Mouse (Mus musculus): ENCODE results near the gene Gm42421. TPM values are rescaled to one million over a fixed set of nuclear protein-coding genes. Genes with fewer than 3 reads are reported as not detected.
A peak's percentile ranks its signal among the peaks of the same experiment; 100 is the strongest.

The Gm42421 gene
- polyA plus RNA-seq, 1 experiment from 2014 or later: not detected

DNA sequence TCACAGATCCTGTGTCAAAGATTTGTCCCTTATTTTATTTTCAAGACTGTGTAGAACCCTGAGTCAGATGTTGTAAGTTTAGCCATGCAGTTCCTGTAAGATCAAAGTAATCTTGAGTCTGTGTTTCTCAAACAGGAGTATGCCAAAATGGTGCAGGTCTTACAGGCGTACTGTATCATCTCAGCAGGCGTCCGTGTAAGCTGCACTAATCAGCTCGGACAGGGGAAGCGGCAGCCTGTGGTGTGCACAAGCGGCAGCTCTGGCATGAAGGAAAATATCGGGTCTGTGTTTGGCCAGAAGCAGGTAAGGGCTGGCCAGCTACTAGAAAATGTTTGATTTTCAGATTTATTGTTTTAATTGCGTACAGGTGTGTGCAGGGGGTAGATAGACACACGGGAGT is 11.8 kb upstream of the Gm42421 start:
- Histone ChIP-seq H3K4me3 (replicated peaks) (no peak overlapping the region), H3K9me3 (replicated peaks) (no peaks in the 10 kb centered on the region), H3K36me3 (peaks cover 68% of the 10 kb centered on the region), H3K4me2 (no peak overlapping the region), H3K27me3 (no peaks in the 10 kb centered on the region), H3K4me1 (replicated peaks) (peaks cover 10% of the 10 kb centered on the region), H3K9ac (no peak overlapping the region), H3K27ac (no peak overlapping the region)
- no peak for ATAC-seq (ENCODE audit: low read depth)
- no peak for DNase-seq
- WGBS (ENCODE audit: insufficient replicate concordance): 89% methylated on average over 9 of the region's 9 CpGs

DNA sequence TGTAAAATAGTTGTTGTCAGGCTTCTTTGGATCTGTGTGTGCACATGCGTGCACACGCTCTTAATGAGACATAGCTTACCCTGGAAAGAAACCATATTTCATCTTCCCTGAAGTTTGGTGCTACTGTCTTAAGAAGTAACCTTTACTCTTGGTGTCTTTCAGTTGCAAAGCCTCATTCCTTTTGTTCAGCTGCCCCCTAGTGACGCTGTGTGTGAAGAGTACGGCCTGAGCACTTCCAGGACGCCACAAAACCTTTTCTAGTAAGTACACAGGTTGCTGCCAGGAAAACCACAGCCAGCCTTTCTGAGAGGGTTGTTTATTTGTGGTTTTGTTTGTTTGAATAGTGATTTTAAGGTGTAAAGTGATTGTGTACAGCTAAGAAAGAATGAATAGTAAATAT is 10.6 kb upstream of the Gm42421 start:
- Histone ChIP-seq H3K4me1 (replicated peaks) (0 out of 2 replicates have a peak, but pooled peaks cover 2% of the 10 kb centered on the region), H3K4me3 (replicated peaks) (no peak overlapping the region), H3K27me3 (no peaks in the 10 kb centered on the region), H3K36me3 (peaks cover 76% of the 10 kb centered on the region), H3K4me2 (no peak overlapping the region), H3K9me3 (replicated peaks) (no peaks in the 10 kb centered on the region), H3K9ac (no peak overlapping the region), H3K27ac (no peak overlapping the region)
- 64% methylated on average over 5 of the region's 5 CpGs for WGBS (ENCODE audit: insufficient replicate concordance)
- ATAC-seq (ENCODE audit: low read depth) (no peak), DNase-seq (peak; percentile 54)

DNA sequence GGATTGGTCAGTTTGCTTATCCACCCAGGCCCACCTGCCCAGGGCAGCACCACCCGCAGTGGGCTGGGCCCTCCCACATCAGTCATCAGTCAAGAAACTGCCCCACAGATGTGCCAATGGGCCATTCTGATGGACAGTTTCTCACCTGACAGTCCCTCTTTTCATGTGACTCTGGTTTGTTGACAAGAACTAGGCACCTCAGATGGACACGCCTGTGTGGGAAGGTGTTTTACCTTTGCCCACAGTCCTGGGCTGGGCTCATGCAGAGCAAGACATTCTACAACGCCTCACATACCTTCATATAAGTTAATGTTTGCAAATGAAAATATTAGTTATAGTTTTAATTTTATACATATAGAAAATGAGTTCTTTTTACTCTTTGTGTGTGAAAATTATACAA is 9.9 kb upstream of the Gm42421 start:
- Histone ChIP-seq H3K9ac (no peak overlapping the region), H3K27me3 (no peaks in the 10 kb centered on the region), H3K4me1 (replicated peaks) (no peaks in the 10 kb centered on the region), H3K9me3 (replicated peaks) (no peaks in the 10 kb centered on the region), H3K4me3 (replicated peaks) (no peak overlapping the region), H3K27ac (no peak overlapping the region), H3K36me3 (peaks cover 81% of the 10 kb centered on the region), H3K4me2 (no peak overlapping the region)
- WGBS (ENCODE audit: insufficient replicate concordance): 87% methylated on average over 3 of the region's 3 CpGs
- no peak for DNase-seq
- no peak for ATAC-seq (ENCODE audit: low read depth)

DNA sequence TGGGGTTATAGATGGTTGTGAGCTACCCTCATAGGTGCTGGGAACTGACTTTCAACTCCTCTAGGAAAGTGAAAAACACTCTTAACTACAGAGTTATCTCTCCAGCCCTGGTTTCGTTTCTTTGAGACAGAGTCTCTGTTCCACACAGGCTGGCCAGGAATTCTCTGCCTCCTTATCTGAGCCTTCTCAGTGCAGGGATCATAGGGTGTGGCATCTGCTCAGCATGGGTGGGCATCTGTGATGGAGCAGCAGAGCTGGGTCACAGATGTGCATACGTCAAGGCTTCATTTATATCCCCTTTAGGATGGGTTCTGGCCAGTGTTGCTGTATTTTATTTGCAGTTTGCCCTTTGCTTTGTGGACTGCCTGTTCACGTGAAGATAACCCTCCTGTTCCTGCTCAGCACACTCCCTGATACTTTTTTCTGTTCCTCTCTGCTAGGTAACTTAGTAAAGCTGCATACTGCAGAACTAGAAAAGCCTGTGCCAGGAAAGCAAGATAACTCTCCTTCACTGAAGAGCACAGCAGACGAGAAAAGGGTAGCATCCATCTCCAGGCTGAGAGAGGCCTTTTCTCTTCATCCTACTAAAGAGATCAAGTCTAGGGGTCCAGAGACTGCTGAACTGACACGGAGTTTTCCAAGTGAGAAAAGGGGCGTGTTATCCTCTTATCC is 3.1 kb upstream of the Gm42421 start:
- H3K4me3 ChIP-seq (replicated peaks): peak overlapping the region; percentile 12; the same call in 1 of the 2 replicates
- no peaks in the 10 kb centered on the region for H3K9me3 ChIP-seq (replicated peaks)
- peaks cover 28% of the 10 kb centered on the region for H3K4me1 ChIP-seq (replicated peaks)
- H3K27me3 ChIP-seq: no peaks in the 10 kb centered on the region
- peaks cover 88% of the 10 kb centered on the region for H3K36me3 ChIP-seq
- 42% methylated on average over 6 of the region's 6 CpGs for WGBS (ENCODE audit: insufficient replicate concordance)
- H3K4me2 ChIP-seq: peak overlapping the region; percentile 51
- peak; percentile 100 for ATAC-seq (ENCODE audit: low read depth)
- DNase-seq: peak; percentile 74
- H3K27ac ChIP-seq: peak overlapping the region; percentile 91
- peak overlapping the region; percentile 55 for H3K9ac ChIP-seq

DNA sequence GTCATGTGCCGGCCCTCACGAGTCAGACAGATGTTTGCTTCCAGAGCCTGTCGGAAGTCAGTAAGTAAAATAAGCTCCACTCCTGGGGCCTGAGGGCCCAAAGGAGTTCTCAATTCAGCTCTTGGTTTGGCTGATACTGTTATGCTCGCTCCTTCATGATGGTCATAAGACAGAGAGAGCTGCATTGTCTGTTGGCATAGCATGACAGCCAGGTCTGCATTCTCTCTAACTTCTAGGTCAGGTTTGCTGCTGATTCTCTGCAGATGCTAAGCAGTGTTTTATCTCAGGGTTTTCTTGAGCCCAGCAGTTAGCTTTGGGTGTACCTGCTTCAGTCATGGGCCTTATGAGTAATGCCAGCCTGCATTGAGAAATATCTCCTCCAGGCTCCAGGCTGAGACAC is 1.3 kb downstream of the Gm42421 start:
- no peaks in the 10 kb centered on the region for H3K27me3 ChIP-seq
- ATAC-seq (ENCODE audit: low read depth) (no peak), DNase-seq (no peak)
- no peaks in the 10 kb centered on the region for H3K9me3 ChIP-seq (replicated peaks)
- 88% methylated on average over 4 of the region's 4 CpGs for WGBS (ENCODE audit: insufficient replicate concordance)
- H3K27ac ChIP-seq: no peak overlapping the region
- H3K4me1 ChIP-seq (replicated peaks): peaks cover 19% of the 10 kb centered on the region
- no peak overlapping the region for H3K9ac ChIP-seq
- H3K36me3 ChIP-seq: peaks cover 77% of the 10 kb centered on the region
- no peak overlapping the region for H3K4me2 ChIP-seq
- H3K4me3 ChIP-seq (replicated peaks): no peak overlapping the region

DNA sequence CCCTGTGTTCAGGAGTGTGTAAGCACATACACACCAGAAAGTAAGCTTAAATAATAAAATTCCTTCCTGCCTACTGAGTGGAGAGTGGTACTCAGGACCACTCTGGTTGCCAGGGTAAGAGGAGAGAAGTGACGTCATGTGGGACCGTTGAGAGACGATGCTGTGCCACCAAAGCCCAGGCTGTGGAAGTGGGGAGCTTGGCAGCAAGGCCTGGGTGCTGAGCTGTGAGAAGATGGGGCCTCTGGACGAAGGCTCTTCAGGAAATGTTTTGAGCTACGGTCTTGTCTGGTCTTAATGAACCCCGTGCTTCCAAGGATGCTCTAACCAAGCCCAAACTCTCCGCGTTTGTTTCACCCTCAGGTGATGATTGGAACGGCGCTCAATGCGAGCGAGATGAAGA is 2.7 kb downstream of the Gm42421 start:
- WGBS (ENCODE audit: insufficient replicate concordance): 91% methylated on average over 12 of the region's 12 CpGs
- Histone ChIP-seq H3K4me2 (no peak overlapping the region), H3K27me3 (no peaks in the 10 kb centered on the region), H3K9me3 (replicated peaks) (no peaks in the 10 kb centered on the region), H3K4me1 (replicated peaks) (peaks cover 5% of the 10 kb centered on the region), H3K36me3 (peaks cover 65% of the 10 kb centered on the region), H3K27ac (no peak overlapping the region), H3K9ac (no peak overlapping the region), H3K4me3 (replicated peaks) (no peak overlapping the region)
- ATAC-seq (ENCODE audit: low read depth) (no peak), DNase-seq (no peak)

DNA sequence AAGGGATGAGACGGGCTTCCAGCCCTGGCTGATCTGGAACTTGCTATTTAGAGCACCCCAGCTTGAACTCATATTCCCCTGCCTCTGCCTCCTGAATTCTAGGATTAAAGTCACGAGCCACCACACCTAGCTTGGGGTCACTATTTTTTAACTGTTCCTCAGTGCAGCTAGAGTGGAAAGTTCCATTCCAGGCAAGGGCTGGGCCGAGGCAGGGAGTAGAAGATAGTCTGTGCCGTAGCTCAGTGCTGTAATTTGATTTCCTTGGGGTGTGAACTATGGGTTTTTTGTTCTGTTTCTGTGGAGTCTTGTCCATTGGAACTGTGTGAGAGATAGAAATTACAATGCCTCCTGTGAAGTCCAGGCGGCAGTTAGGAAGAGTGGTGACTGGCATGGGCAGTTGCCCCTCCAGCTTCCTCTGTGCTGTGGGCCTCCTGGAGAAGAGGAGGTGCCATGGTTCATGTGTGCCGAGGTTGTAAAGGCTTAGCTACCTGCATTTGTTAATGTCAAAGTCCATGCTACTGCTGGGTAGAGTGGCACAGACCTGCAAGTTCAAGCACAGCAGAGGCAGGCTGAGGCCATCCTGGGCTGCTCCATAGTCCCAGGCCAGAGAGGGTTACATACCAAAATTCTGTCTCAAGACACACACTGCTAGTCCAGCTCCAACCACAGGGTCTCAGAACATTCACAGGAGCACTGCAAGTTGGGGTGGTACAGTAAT is 4.0 kb downstream of the Gm42421 start:
- WGBS (ENCODE audit: insufficient replicate concordance): 77% methylated on average over 6 of the region's 6 CpGs

DNA sequence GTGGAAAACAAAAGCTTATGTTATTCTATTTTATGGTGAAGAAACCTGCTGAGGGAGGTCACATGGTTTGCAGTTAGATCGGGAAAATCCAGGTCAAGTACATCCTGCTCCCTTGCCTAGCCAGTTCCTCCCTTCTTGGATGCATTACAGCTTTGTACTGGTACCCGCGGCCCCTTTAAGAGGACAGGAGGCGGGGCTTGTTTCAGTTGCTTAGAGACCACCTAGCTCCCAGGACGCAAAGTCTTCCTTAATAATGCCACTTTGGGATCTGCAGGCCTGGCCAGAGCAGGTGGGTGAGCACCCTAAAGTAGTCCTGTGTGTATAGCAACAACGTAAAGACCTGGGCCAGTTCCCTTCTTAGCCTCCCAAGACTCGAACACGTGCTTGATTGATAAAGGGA is 4.9 kb downstream of the Gm42421 start, which contains the start of gene Rsph10b:
TSS of gene Rsph10b (plus strand) at position 205 of the 400 bp plus-strand sequence.
- Histone ChIP-seq H3K27me3 (no peaks in the 10 kb centered on the region), H3K4me3 (replicated peaks) (no peak within 1 kb of the TSS), H3K9ac (no peak within 1 kb of the TSS), H3K9me3 (replicated peaks) (no peaks in the 10 kb centered on the region), H3K4me1 (replicated peaks) (peaks cover 7% of the 10 kb centered on the region), H3K4me2 (no peak within 1 kb of the TSS), H3K36me3 (peaks cover 45% of the 10 kb centered on the region), H3K27ac (no peak within 1 kb of the TSS)
- WGBS (ENCODE audit: insufficient replicate concordance): 42% methylated on average over 8 of the region's 8 CpGs
- ATAC-seq (ENCODE audit: low read depth): no peak
- DNase-seq: no peak

More for the DNA sequence above, 4.0 kb downstream of the Gm42421 start:
- Histone ChIP-seq H3K9me3 (replicated peaks) (no peaks in the 10 kb centered on the region), H3K9ac (no peak overlapping the region), H3K27ac (no peak overlapping the region), H3K27me3 (no peaks in the 10 kb centered on the region), H3K4me1 (replicated peaks) (peaks cover 5% of the 10 kb centered on the region), H3K4me3 (replicated peaks) (no peak overlapping the region), H3K4me2 (no peak overlapping the region), H3K36me3 (peaks cover 52% of the 10 kb centered on the region)
- no peak for ATAC-seq (ENCODE audit: low read depth)
- no peak for DNase-seq

DNA sequence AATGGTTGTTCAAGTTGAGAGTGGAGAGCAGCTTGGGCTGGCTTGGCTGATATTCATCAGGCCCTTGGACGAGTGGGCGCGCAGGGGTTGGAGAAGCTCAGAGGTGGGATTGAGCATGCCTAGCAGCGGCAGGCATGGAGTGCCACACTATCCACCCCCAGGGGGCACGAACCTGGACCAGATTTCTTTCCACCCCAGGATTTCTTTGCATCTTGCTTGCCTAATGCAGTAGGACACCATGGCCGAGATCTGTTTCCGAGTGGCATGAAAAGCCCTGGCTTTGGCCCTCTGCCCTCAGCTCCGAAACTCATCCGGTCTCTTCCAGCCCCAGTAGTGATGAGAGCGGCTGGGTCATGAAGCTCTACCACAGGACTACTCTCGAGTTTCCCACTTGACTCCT is 5.4 kb downstream of the Gm42421 start:
- no peak overlapping the region for H3K4me3 ChIP-seq (replicated peaks)
- peaks cover 7% of the 10 kb centered on the region for H3K4me1 ChIP-seq (replicated peaks)
- ATAC-seq (ENCODE audit: low read depth) (no peak), DNase-seq (no peak)
- no peak overlapping the region for H3K9ac ChIP-seq
- peaks cover 40% of the 10 kb centered on the region for H3K36me3 ChIP-seq
- H3K27me3 ChIP-seq: no peaks in the 10 kb centered on the region
- no peak overlapping the region for H3K4me2 ChIP-seq
- 83% methylated on average over 11 of the region's 11 CpGs for WGBS (ENCODE audit: insufficient replicate concordance)
- no peak overlapping the region for H3K27ac ChIP-seq
- no peaks in the 10 kb centered on the region for H3K9me3 ChIP-seq (replicated peaks)

DNA sequence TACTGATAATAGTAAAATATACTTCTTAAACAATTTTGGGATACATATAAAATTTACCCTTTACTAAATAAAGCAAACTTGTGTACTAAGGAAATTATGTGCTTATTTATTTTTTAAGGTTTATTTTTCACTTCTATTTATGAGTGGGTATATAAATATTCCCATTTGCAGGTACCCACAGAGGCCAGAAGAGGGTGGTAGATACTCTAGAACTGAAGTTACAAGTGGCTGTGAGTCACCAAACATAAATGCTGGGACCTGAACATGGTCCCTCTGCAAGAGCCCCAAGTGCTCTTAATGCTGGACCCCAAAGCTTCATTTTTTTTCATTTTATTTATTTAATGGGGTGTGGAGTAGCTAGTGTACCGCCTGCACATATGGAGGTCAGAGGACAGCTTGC is 5.9 kb downstream of the Gm42421 start:
- no peaks in the 10 kb centered on the region for H3K9me3 ChIP-seq (replicated peaks)
- no peak for DNase-seq
- H3K9ac ChIP-seq: no peak overlapping the region
- H3K27ac ChIP-seq: no peak overlapping the region
- H3K4me1 ChIP-seq (replicated peaks): peaks cover 7% of the 10 kb centered on the region
- no peak overlapping the region for H3K4me2 ChIP-seq
- WGBS (ENCODE audit: insufficient replicate concordance): 78% methylated on average over 1 of the region's 1 CpGs
- ATAC-seq (ENCODE audit: low read depth): no peak
- peaks cover 35% of the 10 kb centered on the region for H3K36me3 ChIP-seq
- H3K27me3 ChIP-seq: no peaks in the 10 kb centered on the region
- H3K4me3 ChIP-seq (replicated peaks): no peak overlapping the region

DNA sequence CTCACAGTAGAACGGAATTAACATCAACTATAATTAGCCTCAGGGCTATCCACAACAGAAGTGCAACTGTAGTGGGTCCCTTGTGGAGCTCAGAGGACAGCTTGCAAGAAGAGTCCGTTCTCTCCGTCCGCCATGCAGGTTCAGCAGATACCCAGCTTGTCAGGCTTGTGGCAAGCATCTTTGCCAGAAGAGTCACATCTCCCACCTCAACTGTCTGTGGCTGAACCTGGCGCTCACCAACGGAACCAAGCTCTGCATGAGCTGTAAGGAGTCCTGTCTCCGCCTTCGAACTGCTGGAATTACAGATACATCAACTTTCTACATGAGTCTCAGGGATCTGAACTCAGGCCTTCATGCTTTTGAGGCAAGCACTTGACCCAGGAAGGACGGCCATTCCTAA is 8.2 kb downstream of the Gm42421 start:
- 80% methylated on average over 9 of the region's 9 CpGs for WGBS (ENCODE audit: insufficient replicate concordance)
- no peak for DNase-seq
- peaks cover 7% of the 10 kb centered on the region for H3K4me1 ChIP-seq (replicated peaks)
- H3K4me2 ChIP-seq: no peak overlapping the region
- H3K9me3 ChIP-seq (replicated peaks): no peaks in the 10 kb centered on the region
- H3K27me3 ChIP-seq: no peaks in the 10 kb centered on the region
- no peak for ATAC-seq (ENCODE audit: low read depth)
- no peak overlapping the region for H3K4me3 ChIP-seq (replicated peaks)
- H3K36me3 ChIP-seq: peaks cover 13% of the 10 kb centered on the region
- H3K9ac ChIP-seq: no peak overlapping the region
- no peak overlapping the region for H3K27ac ChIP-seq

DNA sequence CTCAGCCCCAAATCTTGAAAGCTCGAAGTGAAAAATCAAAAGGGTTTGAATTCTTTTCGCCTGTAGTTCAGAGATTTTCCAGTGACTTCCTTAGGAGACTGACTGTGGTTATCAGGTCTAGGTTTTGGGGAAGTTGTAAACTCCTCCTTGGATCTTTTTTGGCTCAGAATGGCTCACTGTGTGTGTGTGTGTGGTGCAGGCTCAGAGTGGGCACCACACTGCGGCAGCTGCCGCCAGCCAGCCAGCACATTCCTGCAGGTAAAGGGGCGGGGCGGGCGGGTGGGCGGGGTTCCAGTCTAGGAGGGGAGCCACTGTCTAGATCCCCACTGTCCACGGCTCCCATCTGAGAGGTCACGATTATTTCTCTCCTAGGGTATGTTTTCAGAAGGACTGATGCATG is 13.6 kb downstream of the Gm42421 start:
- Histone ChIP-seq H3K9ac (no peak overlapping the region), H3K4me1 (replicated peaks) (peaks cover 4% of the 10 kb centered on the region), H3K27me3 (no peaks in the 10 kb centered on the region), H3K4me3 (replicated peaks) (no peak overlapping the region), H3K4me2 (no peak overlapping the region), H3K36me3 (no peaks in the 10 kb centered on the region), H3K9me3 (replicated peaks) (no peaks in the 10 kb centered on the region), H3K27ac (no peak overlapping the region)
- 16% methylated on average over 10 of the region's 10 CpGs for WGBS (ENCODE audit: insufficient replicate concordance)
- ATAC-seq (ENCODE audit: low read depth): no peak
- no peak for DNase-seq

All from liver, embryonic 13.5 days (tissue).